Comparison of ENCODE assay signal across 30 mouse cellular contexts in the genomic region with DNA sequence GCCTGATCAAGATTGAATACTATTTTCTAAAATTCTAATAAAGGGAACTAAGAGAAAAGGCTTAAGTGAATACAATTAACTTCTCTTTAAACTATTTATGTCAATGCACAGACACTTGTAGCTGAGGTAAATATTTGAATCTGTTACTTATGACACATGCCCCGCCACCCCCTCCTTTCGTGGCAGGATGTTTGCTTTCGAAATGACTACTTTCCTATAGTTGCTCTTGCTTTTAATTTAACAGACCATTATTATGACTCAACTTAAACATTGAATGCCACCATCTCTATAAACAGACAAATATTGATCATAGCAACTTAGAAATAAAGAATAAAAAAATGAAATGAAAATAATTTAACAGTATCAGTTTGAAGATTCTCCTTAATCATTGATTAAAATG. TPM values are rescaled to one million over a fixed set of nuclear protein-coding genes. Genes with fewer than 3 reads are reported as not detected.
DNase-seq lines count a peak whose midpoint lies in the region; ATAC-seq and TF ChIP-seq lines count a peak whose summit lies in the region.
"Had no signal": no experiment of that assay in that cellular context is flagged by ENCODE, and none has a peak within 500 bp of the region (broad histone marks: within the 10 kb centered on the region; RNA-seq: fewer than 3 reads in every experiment).

No protein-coding gene starts in this region.

- H3K27ac ChIP-seq in limb, embryonic 11.5 days (replicated peaks; ENCODE audit: low read depth, low read length): no peak overlapping the region
- no peak overlapping the region for H3K27ac ChIP-seq in limb, embryonic 10.5 days
- H3K27ac ChIP-seq in kidney, adult 2 months (ENCODE audit: insufficient read depth, low read depth, low read length): no peak overlapping the region
- H3K27ac ChIP-seq: embryonic facial prominence, embryonic 12.5 days; embryonic facial prominence, embryonic 15.5 days; gastrocnemius, adult 2 months; heart, embryonic 15.5 days; hindbrain, embryonic 10.5 days; hindbrain, embryonic 13.5 days had no signal

- H3K9ac ChIP-seq in limb, embryonic 11.5 days (ENCODE audit: low read length): no peak overlapping the region
- H3K9ac ChIP-seq: embryonic facial prominence, embryonic 12.5 days; embryonic facial prominence, embryonic 15.5 days; forebrain, postnatal 0 days; heart, embryonic 12.5 days; heart, embryonic 15.5 days; hindbrain, embryonic 13.5 days had no signal

- TF ChIP-seq CTCF in kidney, adult 2 months (conservative IDR thresholded peaks at IDR 0.05; ENCODE audit: insufficient read depth, insufficient read length, low read depth, low read length): no peak

- intact Hi-C loops in gastrocnemius, postnatal 36 days (cut with DNase I): no loop called here

- H3K4me2 ChIP-seq in limb, embryonic 11.5 days (ENCODE audit: low read depth, severe bottlenecking): no peak overlapping the region
- H3K4me2 ChIP-seq: embryonic facial prominence, embryonic 12.5 days; embryonic facial prominence, embryonic 15.5 days; heart, embryonic 12.5 days; heart, embryonic 15.5 days; hindbrain, embryonic 13.5 days had no signal

- no peak for ATAC-seq in limb, embryonic 11.5 days (ENCODE audit: insufficient number of reproducible peaks, low FRiP score, low TSS enrichment, low read depth)
- peak; percentile 97 for ATAC-seq in CD4-positive, CD25-positive, alpha-beta regulatory T cell, adult 4 months
- no peak for ATAC-seq in granulocyte monocyte progenitor cell, adult 5-6 weeks (replicated peaks; ENCODE audit: poor library complexity, severe bottlenecking)
- ATAC-seq: forebrain, embryonic 14.5 days; forebrain, postnatal 0 days; hindbrain, embryonic 16.5 days; intestine, postnatal 0 days had no signal

- no peak for TF ChIP-seq POLR2A in kidney, adult 2 months (IDR thresholded peaks at IDR 0.05; ENCODE audit: low read depth, low read length)

- 91% methylated on average over 3 of the region's 3 CpGs for WGBS in limb, embryonic 11.5 days
- WGBS in limb, embryonic 10.5 days: 94% methylated on average over 3 of the region's 3 CpGs
- WGBS in kidney, adult 2 months: 87% methylated on average over 3 of the region's 3 CpGs

- no peaks in the 10 kb centered on the region for H3K36me3 ChIP-seq in limb, embryonic 11.5 days (ENCODE audit: control insufficient read depth, insufficient read depth, low read length)
- H3K36me3 ChIP-seq in limb, embryonic 10.5 days: no peaks in the 10 kb centered on the region
- H3K36me3 ChIP-seq in kidney, adult 2 months (ENCODE audit: control insufficient read depth, insufficient read depth, low read length): no peaks in the 10 kb centered on the region
- H3K36me3 ChIP-seq: embryonic facial prominence, embryonic 12.5 days; embryonic facial prominence, embryonic 15.5 days; heart, embryonic 12.5 days; heart, embryonic 15.5 days; hindbrain, embryonic 10.5 days; hindbrain, embryonic 13.5 days had no signal

- H3K4me3 ChIP-seq in limb, embryonic 11.5 days (ENCODE audit: low read depth, low read length): no peak overlapping the region
- H3K4me3 ChIP-seq in limb, embryonic 10.5 days: no peak overlapping the region
- no peak overlapping the region for H3K4me3 ChIP-seq in kidney, adult 2 months (ENCODE audit: insufficient read depth, low read depth, low read length)
- H3K4me3 ChIP-seq: embryonic facial prominence, embryonic 12.5 days; embryonic facial prominence, embryonic 15.5 days; gastrocnemius, adult 2 months; heart, embryonic 12.5 days; heart, embryonic 15.5 days; hindbrain, embryonic 10.5 days; hindbrain, embryonic 13.5 days had no signal

- DNase-seq in limb, embryonic 11.5 days (ENCODE audit: low spot score): peak; percentile 6
- DNase-seq in limb, embryonic 10.5 days (ENCODE audit: low spot score): no peak
- peak; percentile 90 for DNase-seq in induced T-regulatory cell, adult 2 months (ENCODE audit: low read depth)
- DNase-seq in kidney, adult 2 months: no peak
- DNase-seq in gastrocnemius, postnatal 36 days: no peak
- no peak for DNase-seq in cerebellum, postnatal 10 days
- DNase-seq: adrenal gland, postnatal 10 days; adrenal gland, postnatal 36 days; cerebellum, adult 18-20 months; cerebellum, adult 9-10 months; cerebellum, postnatal 25 days; forebrain, postnatal 0 days; gastrocnemius, adult 2 months; gastrocnemius, postnatal 14 days; heart, postnatal 10 days; heart, postnatal 36 days had no signal

- H3K9me3 ChIP-seq in limb, embryonic 11.5 days (ENCODE audit: control insufficient read depth, low read length): no peaks in the 10 kb centered on the region
- H3K9me3 ChIP-seq in limb, embryonic 10.5 days (replicated peaks): no peaks in the 10 kb centered on the region
- H3K9me3 ChIP-seq: embryonic facial prominence, embryonic 12.5 days; embryonic facial prominence, embryonic 15.5 days; heart, embryonic 12.5 days; heart, embryonic 15.5 days; hindbrain, embryonic 10.5 days; hindbrain, embryonic 13.5 days had no signal

- no peaks in the 10 kb centered on the region for H3K27me3 ChIP-seq in limb, embryonic 11.5 days (ENCODE audit: control insufficient read depth, insufficient read depth, low read length)
- H3K27me3 ChIP-seq in limb, embryonic 10.5 days (ENCODE audit: low read depth, poor library complexity, severe bottlenecking): peaks cover 7% of the 10 kb centered on the region
- H3K27me3 ChIP-seq in kidney, adult 2 months (replicated peaks; ENCODE audit: control insufficient read depth, insufficient read depth, low read length): no peaks in the 10 kb centered on the region
- H3K27me3 ChIP-seq: embryonic facial prominence, embryonic 12.5 days; embryonic facial prominence, embryonic 15.5 days; heart, embryonic 15.5 days had no signal

- no peaks in the 10 kb centered on the region for H3K4me1 ChIP-seq in limb, embryonic 11.5 days (ENCODE audit: control insufficient read depth, insufficient read depth, low read length)
- no peaks in the 10 kb centered on the region for H3K4me1 ChIP-seq in limb, embryonic 10.5 days
- no peaks in the 10 kb centered on the region for H3K4me1 ChIP-seq in kidney, adult 2 months (ENCODE audit: control insufficient read depth, insufficient read depth, low read length)
- H3K4me1 ChIP-seq: embryonic facial prominence, embryonic 12.5 days; embryonic facial prominence, embryonic 15.5 days; heart, embryonic 12.5 days; heart, embryonic 15.5 days; hindbrain, embryonic 10.5 days; hindbrain, embryonic 13.5 days had no signal

RNA-seq across cellular contexts. Expression of gene Commd3, which starts 8.2 kb away (rescaled TPM):
- 174 and 187 TPM in 2 replicates for polyA plus RNA-seq in limb, embryonic 11.5 days (2014; fragmentation: Nextera tagmentation; extraction: Ambion mirVana)
- polyA plus RNA-seq in limb, embryonic 10.5 days (2016; fragmentation: Nextera tagmentation; extraction: Ambion mirVana): 96.0 and 135 TPM in 2 replicates
- 100 to 1,000 TPM; 207 to 209 TPM for polyA plus RNA-seq in CD4-positive, CD25-positive, alpha-beta regulatory T cell, adult 4 months (2017; shearing (Covaris generic))
- polyA plus RNA-seq in kidney, adult 2 months (2012; rRNA removed): 68.1 and 83.2 TPM in 2 replicates
- 107 and 136 TPM in 2 replicates for total RNA-seq in granulocyte monocyte progenitor cell, adult 5-6 weeks (2014; fragmentation: Nextera tagmentation)
- total RNA-seq in granulocyte monocyte progenitor cell, adult 5-6 weeks (2017): 205 and 217 TPM in 2 replicates
- total RNA-seq in gastrocnemius, postnatal 36 days (2021): 10 to 100 TPM; 85.1 to 91.1 TPM

RNA-seq across cellular contexts. Expression of gene Bmi1, which starts 12.8 kb away (rescaled TPM):
- polyA plus RNA-seq in limb, embryonic 11.5 days (2014; fragmentation: Nextera tagmentation; extraction: Ambion mirVana): 31.4 and 34.4 TPM in 2 replicates
- 16.9 and 22.3 TPM in 2 replicates for polyA plus RNA-seq in limb, embryonic 10.5 days (2016; fragmentation: Nextera tagmentation; extraction: Ambion mirVana)
- 10 to 100 TPM; 10.6 to 14.4 TPM for polyA plus RNA-seq in CD4-positive, CD25-positive, alpha-beta regulatory T cell, adult 4 months (2017; shearing (Covaris generic))
- 16.1 and 17.4 TPM in 2 replicates for polyA plus RNA-seq in kidney, adult 2 months (2012; rRNA removed)
- 31.9 and 32.1 TPM in 2 replicates for total RNA-seq in granulocyte monocyte progenitor cell, adult 5-6 weeks (2014; fragmentation: Nextera tagmentation)
- total RNA-seq in granulocyte monocyte progenitor cell, adult 5-6 weeks (2017): 26.6 and 41.9 TPM in 2 replicates
- total RNA-seq in gastrocnemius, postnatal 36 days (2021): 10 to 100 TPM; 37.2 to 37.6 TPM

RNA-seq across cellular contexts. Expression of gene Spag6, which starts 29.8 kb away (rescaled TPM):
- 0.10 TPM in 1 of 2 replicates, not detected in the other for polyA plus RNA-seq in limb, embryonic 11.5 days (2014; fragmentation: Nextera tagmentation; extraction: Ambion mirVana)
- polyA plus RNA-seq in limb, embryonic 10.5 days (2016; fragmentation: Nextera tagmentation; extraction: Ambion mirVana): not detected in 2 replicates
- polyA plus RNA-seq in CD4-positive, CD25-positive, alpha-beta regulatory T cell, adult 4 months (2017; shearing (Covaris generic)): not detected
- polyA plus RNA-seq in kidney, adult 2 months (2012; rRNA removed): 0.14 and 0.27 TPM in 2 replicates
- total RNA-seq in granulocyte monocyte progenitor cell, adult 5-6 weeks (2014; fragmentation: Nextera tagmentation): not detected in 2 replicates
- total RNA-seq in granulocyte monocyte progenitor cell, adult 5-6 weeks (2017): not detected in 2 replicates
- total RNA-seq in gastrocnemius, postnatal 36 days (2021): under 1 TPM; 0.77 to 0.84 TPM
- total RNA-seq: common myeloid progenitor, adult 5-6 weeks; ES-E14; forebrain, postnatal 0 days had no signal
- polyA plus RNA-seq: embryonic facial prominence, embryonic 15.5 days; intestine, embryonic 14.5 days; intestine, postnatal 0 days had no signal

Comparison
In these comparisons a context has a peak if more than half of its experiments do, and no peak if none do; other contexts are left out.
1. DNase-seq: peak in limb, embryonic 11.5 days (single experiment) and induced T-regulatory cell, adult 2 months (single experiment); none in limb, embryonic 10.5 days (single experiment), kidney, adult 2 months (single experiment), gastrocnemius, postnatal 36 days (0 of 2) and cerebellum, postnatal 10 days (0 of 2).